Mouse (Mus musculus) ZHBTc4 (cell line): Measurements from ENCODE around the gene Tspan5.
A peak's percentile ranks its signal among the peaks of the same experiment; 100 is the strongest.

Experiments
- DNase-seq: peaks from one replicate; pipeline ENCODE4 v3.0.0-alpha.2; 2011; ENCODE audit warnings: low read depth, low spot score

Gene Tspan5

GRCm38 (mm10) chr3:138741649-138742565 lies at the start of gene Tspan5:
Gene Tspan5 (plus strand): TSS chr3:138742195.
- DNase-seq: peak; percentile 83

GRCm38 (mm10) chr3:138692302-138692701 lies 49.7 kb upstream of the Tspan5 start:
- peak; percentile 46 for DNase-seq

- no peak for DNase-seq
These were observed 38.6 kb upstream of the Tspan5 start for GRCm38 (mm10) chr3:138703399-138703798.

GRCm38 (mm10) chr3:138704469-138704868 lies 37.5 kb upstream of the Tspan5 start:
- no peak for DNase-seq

GRCm38 (mm10) chr3:138705875-138706274 lies 36.1 kb upstream of the Tspan5 start:
- peak; percentile 83 for DNase-seq

- DNase-seq: no peak
These were observed 32.8 kb upstream of the Tspan5 start for GRCm38 (mm10) chr3:138709183-138709582.

GRCm38 (mm10) chr3:138711971-138712370 lies 30.0 kb upstream of the Tspan5 start:
- DNase-seq: no peak

GRCm38 (mm10) chr3:138712452-138713140 lies 29.4 kb upstream of the Tspan5 start:
- DNase-seq: no peak

GRCm38 (mm10) chr3:138713141-138713540 lies 28.9 kb upstream of the Tspan5 start:
- no peak for DNase-seq

- DNase-seq: no peak
These were observed 27.2 kb upstream of the Tspan5 start for GRCm38 (mm10) chr3:138714788-138715187.

- no peak for DNase-seq
These were observed 26.8 kb upstream of the Tspan5 start for GRCm38 (mm10) chr3:138715212-138715611.

GRCm38 (mm10) chr3:138717040-138717439 lies 25.0 kb upstream of the Tspan5 start:
- no peak for DNase-seq

- DNase-seq: peak; percentile 58
These were observed 19.8 kb upstream of the Tspan5 start for GRCm38 (mm10) chr3:138722152-138722551.

GRCm38 (mm10) chr3:138727571-138727970 lies 14.4 kb upstream of the Tspan5 start:
- DNase-seq: no peak

- no peak for DNase-seq
These were observed 13.2 kb upstream of the Tspan5 start for GRCm38 (mm10) chr3:138728840-138729239.

- peak; percentile 24 for DNase-seq
These were observed 11.2 kb upstream of the Tspan5 start for GRCm38 (mm10) chr3:138730812-138731211.

- DNase-seq: no peak
These were observed 6.2 kb upstream of the Tspan5 start for GRCm38 (mm10) chr3:138735760-138736159.

GRCm38 (mm10) chr3:138739150-138739700 lies 2.8 kb upstream of the Tspan5 start:
- no peak for DNase-seq

GRCm38 (mm10) chr3:138740291-138740690 lies 1.7 kb upstream of the Tspan5 start:
- no peak for DNase-seq

GRCm38 (mm10) chr3:138740843-138741540 lies 1.0 kb upstream of the Tspan5 start:
- DNase-seq: no peak

- peak; percentile 59 for DNase-seq
These were observed 553 bp downstream of the Tspan5 start for GRCm38 (mm10) chr3:138742566-138742930.
